Mouse (Mus musculus) hematopoietic multipotent progenitor cell, adult 10-12 weeks (in vitro differentiated cells): ENCODE results near the gene Ghsr. TPM values are rescaled to one million over a fixed set of nuclear protein-coding genes. Genes with fewer than 3 reads are reported as not detected.

Experiments used
- polyA plus RNA-seq: library from polyadenylated mRNA; stranded (reverse); fragments of >175 nt; gene quantifications from 2 replicates; pipeline ENCODE4 v1.2.3, GENCODE M21; 2012; ENCODE audit warnings: low replicate concordance

Gene Ghsr
- not detected in 2 replicates for polyA plus RNA-seq

DNA sequence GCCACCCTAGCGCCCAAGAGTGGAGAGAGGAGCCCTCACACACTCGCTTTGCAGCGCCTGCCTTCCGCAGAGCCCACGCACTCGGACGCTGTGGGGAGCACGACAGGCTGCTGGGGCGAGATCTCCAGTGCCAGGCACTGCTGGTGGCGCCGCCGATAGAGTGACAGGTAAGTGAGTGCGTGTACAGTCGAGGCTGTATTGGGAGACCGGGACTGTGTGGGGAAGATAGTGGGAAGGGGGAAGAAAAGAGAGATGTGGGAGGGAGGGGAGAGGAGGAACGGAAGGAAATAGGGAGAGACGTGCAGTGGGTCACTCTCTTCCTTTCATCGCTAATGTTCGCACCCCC is at the start of gene Ghsr:
Gene Ghsr, plus strand, starts transcription at position 76 of the 346 bp plus-strand sequence.

Other genes starting within 250 kb of the Ghsr start
- gene Ect2, start 217.5 kb upstream of the Ghsr start, polyA plus RNA-seq = 0.48 and 0.62 TPM in 2 replicates
- 17.0 and 20.4 TPM in 2 replicates for gene Nceh1, start 188.4 kb upstream of the Ghsr start, polyA plus RNA-seq
- gene Tnfsf10, start 54.3 kb upstream of the Ghsr start, polyA plus RNA-seq = 0.54 and 1.1 TPM in 2 replicates